Mouse (Mus musculus): ENCODE results near the gene Fdx1. TPM values are rescaled to one million over a fixed set of nuclear protein-coding genes. Genes with fewer than 3 reads are reported as not detected.

Fdx1 gene
- polyA plus RNA-seq, 1 experiment from 2014 or later, result 45.7 TPM

DNA sequence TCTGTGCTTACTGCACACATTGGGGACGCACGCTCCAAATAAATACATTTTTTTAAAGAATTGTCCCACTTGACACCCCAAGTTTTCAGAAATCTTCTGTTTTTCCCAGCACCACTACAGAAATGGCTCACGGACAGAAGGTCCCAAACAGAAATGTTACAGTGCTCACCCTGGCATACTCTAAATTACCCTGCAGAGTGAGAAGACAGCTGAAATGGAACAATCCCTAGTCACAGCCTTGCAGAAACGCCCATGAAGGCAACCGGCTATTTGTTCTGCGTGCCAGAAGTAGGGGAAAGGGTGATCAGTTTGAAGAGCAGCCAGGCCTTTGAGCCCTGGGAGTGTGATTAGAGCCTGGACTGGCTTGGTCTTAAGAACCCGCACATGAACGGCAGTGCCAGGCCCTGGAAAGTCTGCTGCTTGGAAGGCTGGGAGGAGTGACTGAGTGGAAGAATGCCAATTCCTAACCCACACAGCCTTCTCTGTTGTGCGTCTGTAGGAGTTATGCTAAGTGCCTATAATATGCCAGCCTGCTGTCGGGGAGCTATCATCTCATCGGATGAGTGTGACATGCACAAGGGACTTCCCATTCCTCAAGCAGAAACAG lies 22.2 kb upstream of the Fdx1 start:
- Histone ChIP-seq H3K27me3 (no peaks in the 10 kb centered on the region), H3K4me3 (no peak overlapping the region), H3K9ac (no peak overlapping the region), H3K9me3 (no peaks in the 10 kb centered on the region), H3K27ac (no peak overlapping the region), H3K4me2 (no peak overlapping the region), H3K4me1 (replicated peaks) (no peaks in the 10 kb centered on the region), H3K36me3 (no peaks in the 10 kb centered on the region)
- no peak for ATAC-seq (ENCODE audit: low FRiP score)
- WGBS, result 76% methylated on average over 11 of the region's 11 CpGs

DNA sequence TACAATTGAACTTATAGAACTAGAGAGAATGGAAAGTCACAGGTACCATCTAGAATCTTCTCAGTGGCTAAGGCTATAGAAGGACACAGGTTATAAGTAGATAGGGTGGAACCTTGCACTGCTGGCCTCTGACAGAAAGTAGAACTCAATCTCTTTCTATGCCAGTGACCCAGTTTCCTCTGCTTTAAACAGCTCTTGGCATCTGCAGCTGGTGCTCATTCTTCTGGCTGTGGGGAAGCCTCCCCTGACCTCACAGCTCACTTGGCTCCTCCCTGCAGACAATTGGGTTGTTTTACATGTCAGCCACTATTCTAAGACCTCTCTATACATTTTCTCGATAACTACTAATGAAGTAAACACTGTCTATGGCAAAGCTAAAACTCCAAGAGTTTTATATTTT lies 17.8 kb upstream of the Fdx1 start:
- 76% methylated on average over 1 of the region's 1 CpGs for WGBS
- Histone ChIP-seq H3K27me3 (no peaks in the 10 kb centered on the region), H3K4me1 (replicated peaks) (no peaks in the 10 kb centered on the region), H3K27ac (no peak overlapping the region), H3K4me2 (no peak overlapping the region), H3K9ac (no peak overlapping the region), H3K36me3 (no peaks in the 10 kb centered on the region), H3K4me3 (no peak overlapping the region), H3K9me3 (no peaks in the 10 kb centered on the region)
- ATAC-seq (ENCODE audit: low FRiP score), result no peak

DNA sequence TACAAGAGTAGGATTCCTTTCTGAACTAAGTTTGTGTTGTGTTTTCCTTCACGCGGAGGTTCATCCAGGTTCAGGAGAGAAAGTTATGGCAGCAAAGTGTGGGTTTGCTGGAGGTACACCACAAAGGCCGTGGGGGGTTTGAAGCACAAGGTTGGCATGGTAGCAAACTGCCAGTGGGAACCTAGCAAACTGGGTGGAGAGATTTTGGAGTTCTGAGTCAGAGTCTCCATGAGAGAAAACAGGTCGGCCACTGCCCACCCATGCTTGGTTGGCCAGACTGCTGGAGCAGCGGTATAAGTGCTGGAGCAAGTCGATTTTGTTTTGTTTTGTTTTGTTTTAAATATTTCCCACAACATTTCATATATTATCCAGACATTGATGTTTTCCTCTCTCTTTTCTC lies 15.9 kb upstream of the Fdx1 start:
- no peak for ATAC-seq (ENCODE audit: low FRiP score)
- WGBS, result 95% methylated on average over 6 of the region's 6 CpGs
- no peaks in the 10 kb centered on the region for H3K4me1 ChIP-seq (replicated peaks)

DNA sequence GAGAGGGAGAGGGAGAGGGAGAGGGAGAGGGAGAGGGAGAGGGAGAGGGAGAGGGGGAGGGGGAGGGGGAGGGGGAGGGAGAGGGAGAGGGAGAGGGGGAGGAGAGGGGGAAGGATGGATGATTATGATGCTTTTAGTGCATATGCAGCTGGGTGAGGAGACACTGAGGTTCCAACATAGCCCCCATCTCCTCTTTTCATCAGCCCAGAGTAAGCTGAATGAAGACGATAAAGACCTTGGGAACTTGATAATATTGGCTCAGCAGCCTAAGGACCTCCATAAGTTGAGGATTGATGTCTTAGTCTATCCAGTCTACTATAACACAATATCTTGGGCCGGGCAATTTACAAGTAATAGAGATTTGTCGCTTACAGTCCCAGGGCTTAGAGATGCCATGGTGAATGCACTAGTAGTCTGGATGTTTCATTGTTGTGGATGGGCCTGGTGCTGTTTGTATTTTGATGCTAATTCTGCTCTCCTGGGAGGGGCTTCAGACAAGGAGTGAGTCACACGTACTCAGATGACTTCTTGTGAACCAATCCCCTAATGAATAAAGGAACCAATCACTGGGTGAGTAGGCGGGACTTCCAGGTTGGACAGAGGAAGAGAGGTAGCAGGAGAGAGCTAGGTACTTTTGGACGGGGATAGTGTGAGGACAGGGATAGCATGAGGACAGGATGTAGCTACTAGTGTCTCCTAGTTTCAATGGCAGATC lies 15.3 kb upstream of the Fdx1 start:
- no peaks in the 10 kb centered on the region for H3K4me1 ChIP-seq (replicated peaks)
- no peak for ATAC-seq (ENCODE audit: low FRiP score)
- H3K4me3 ChIP-seq, result no peak overlapping the region
- WGBS, result 85% methylated on average over 6 of the region's 6 CpGs
- no peak overlapping the region for H3K9ac ChIP-seq
- H3K27ac ChIP-seq, result no peak overlapping the region
- H3K27me3 ChIP-seq, result no peaks in the 10 kb centered on the region
- no peaks in the 10 kb centered on the region for H3K9me3 ChIP-seq
- H3K4me2 ChIP-seq, result no peak overlapping the region
- no peaks in the 10 kb centered on the region for H3K36me3 ChIP-seq

More for the DNA sequence above, 15.9 kb upstream of the Fdx1 start:
- no peak overlapping the region for H3K9ac ChIP-seq
- H3K27me3 ChIP-seq, result no peaks in the 10 kb centered on the region
- H3K36me3 ChIP-seq, result no peaks in the 10 kb centered on the region
- no peak overlapping the region for H3K4me2 ChIP-seq
- H3K9me3 ChIP-seq, result no peaks in the 10 kb centered on the region
- no peak overlapping the region for H3K27ac ChIP-seq
- H3K4me3 ChIP-seq, result no peak overlapping the region

DNA sequence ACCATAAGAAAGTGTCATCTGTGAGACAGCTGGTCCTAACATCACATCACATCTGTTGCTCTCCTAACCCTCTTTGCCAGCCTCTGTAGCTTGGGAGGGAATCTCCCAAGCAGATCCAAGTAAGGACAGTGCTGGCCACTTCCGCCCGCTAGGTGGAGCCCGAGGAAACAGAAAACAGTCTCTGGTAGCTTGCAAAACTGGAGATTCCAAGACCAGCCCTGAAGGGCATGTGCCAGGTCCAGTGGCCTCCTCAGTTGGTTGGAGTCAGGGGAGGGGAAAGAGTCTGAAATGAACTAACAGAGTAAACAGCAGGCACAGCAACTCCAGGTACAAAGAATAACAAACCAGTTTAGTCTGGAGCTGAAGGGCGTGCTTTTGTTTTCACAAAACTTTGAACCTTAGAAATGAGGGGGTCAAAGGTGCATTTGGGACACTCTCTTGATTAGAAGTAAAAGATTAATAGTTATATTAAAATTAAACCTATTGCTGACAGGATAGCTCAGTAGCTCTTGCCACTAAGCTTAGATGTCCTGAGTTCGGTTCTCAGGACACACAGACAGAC lies 14.2 kb upstream of the Fdx1 start:
- H3K4me3 ChIP-seq, result no peak overlapping the region
- no peaks in the 10 kb centered on the region for H3K27me3 ChIP-seq
- H3K4me2 ChIP-seq, result no peak overlapping the region
- no peaks in the 10 kb centered on the region for H3K36me3 ChIP-seq
- no peaks in the 10 kb centered on the region for H3K9me3 ChIP-seq
- no peak overlapping the region for H3K9ac ChIP-seq
- no peak overlapping the region for H3K27ac ChIP-seq
- ATAC-seq (ENCODE audit: low FRiP score), result peak; percentile 65; the same call in 1 of the 2 replicates
- no peaks in the 10 kb centered on the region for H3K4me1 ChIP-seq (replicated peaks)
- 38% methylated on average over 5 of the region's 5 CpGs for WGBS

DNA sequence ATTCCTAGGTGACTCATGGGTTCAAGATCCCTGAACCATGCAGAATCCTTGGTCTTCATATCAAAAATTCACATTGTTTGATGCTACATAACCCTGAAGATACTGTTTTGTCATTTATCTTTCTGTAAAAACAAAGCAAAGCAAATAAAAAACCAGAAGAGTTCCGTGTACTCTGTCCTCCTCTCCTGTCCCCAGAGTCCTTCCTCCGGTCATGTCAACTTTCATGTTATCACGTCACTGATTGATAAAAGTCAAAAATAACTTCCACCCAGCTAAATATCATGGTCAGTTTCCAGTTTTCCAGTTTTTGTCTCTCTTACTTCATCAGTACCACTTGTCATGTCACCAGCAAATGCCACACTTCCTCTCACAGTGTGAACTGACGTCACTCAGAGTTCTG lies 11.5 kb upstream of the Fdx1 start:
- H3K27me3 ChIP-seq, result no peaks in the 10 kb centered on the region
- no peak overlapping the region for H3K4me2 ChIP-seq
- 88% methylated on average over 4 of the region's 4 CpGs for WGBS
- H3K9me3 ChIP-seq, result no peaks in the 10 kb centered on the region
- H3K27ac ChIP-seq, result no peak overlapping the region
- no peaks in the 10 kb centered on the region for H3K4me1 ChIP-seq (replicated peaks)
- no peak overlapping the region for H3K4me3 ChIP-seq
- no peak overlapping the region for H3K9ac ChIP-seq
- ATAC-seq (ENCODE audit: low FRiP score), result no peak
- H3K36me3 ChIP-seq, result no peaks in the 10 kb centered on the region

DNA sequence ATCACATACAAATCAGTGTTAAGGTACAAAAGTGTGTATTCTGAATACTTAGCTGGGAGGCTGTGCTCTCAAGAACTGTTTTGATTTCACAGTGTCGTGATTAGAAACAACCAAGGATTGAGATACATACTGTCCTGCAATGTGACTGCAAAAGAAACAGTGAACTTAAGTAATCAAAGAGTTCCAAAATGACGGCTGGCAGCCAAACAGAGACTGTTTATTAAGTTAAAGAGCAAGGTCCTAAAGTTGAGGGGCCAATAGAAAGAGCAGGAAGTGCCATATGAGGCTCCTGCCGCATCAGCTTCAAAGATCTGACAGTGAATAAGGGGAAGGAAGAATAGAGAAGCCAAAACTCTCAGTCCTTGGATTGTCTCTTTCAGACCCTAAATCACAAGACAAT lies 10.5 kb upstream of the Fdx1 start:
- Histone ChIP-seq H3K4me2 (no peak overlapping the region), H3K36me3 (no peaks in the 10 kb centered on the region), H3K27me3 (no peaks in the 10 kb centered on the region), H3K4me3 (no peak overlapping the region), H3K9ac (no peak overlapping the region), H3K27ac (no peak overlapping the region), H3K4me1 (replicated peaks) (no peaks in the 10 kb centered on the region), H3K9me3 (no peaks in the 10 kb centered on the region)
- WGBS, result 71% methylated on average over 3 of the region's 3 CpGs
- ATAC-seq (ENCODE audit: low FRiP score), result no peak

DNA sequence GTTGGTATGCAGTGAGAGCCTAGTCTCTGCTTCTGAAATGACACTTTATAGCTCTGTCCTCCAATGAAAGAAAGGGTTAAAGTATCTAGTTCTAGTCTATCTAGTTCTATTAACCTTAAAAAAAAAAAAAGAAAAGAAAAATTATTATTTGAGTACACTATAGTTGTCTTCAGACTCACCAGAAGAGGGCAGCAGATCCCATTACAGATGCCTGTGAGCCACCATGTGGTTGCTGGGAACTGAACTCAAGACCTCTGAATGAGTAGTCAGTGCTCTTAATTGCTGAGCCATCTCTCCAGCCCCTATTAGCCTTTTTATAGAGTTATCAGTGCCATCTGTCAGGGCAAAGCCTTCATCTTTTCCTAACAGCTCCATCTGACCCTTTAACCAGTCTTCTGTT lies 3.0 kb upstream of the Fdx1 start:
- Histone ChIP-seq H3K9ac (no peak overlapping the region), H3K4me3 (no peak overlapping the region), H3K4me2 (no peak overlapping the region), H3K27me3 (0 out of 2 replicates have a peak, but pooled peaks cover 8% of the 10 kb centered on the region), H3K9me3 (no peaks in the 10 kb centered on the region), H3K4me1 (replicated peaks) (peaks cover 13% of the 10 kb centered on the region), H3K27ac (no peak overlapping the region), H3K36me3 (no peaks in the 10 kb centered on the region)
- no peak for ATAC-seq (ENCODE audit: low FRiP score)

DNA sequence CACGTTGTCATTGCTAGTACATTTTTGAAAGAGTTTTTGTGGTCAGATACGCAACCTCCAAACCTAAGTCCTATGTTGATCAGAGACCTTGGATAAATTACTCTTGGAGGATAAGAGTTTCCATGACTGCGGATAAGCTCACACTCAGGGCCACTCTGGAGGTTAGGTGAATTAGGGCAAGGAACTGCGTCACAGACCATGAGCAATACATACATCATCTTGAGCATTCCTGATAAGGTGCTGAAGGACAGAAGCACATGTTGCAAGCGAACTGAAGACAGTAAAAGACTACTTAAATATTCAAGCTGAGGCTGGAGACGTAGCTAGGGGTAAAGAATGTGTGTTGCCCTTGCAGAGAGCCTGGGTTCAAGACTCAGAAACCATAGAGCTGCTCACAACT lies 754 bp upstream of the Fdx1 start:
- H3K4me3 ChIP-seq, result no peak overlapping the region
- no peaks in the 10 kb centered on the region for H3K36me3 ChIP-seq
- no peak overlapping the region for H3K9ac ChIP-seq
- H3K27ac ChIP-seq, result no peak overlapping the region
- no peak for ATAC-seq (ENCODE audit: low FRiP score)
- no peaks in the 10 kb centered on the region for H3K9me3 ChIP-seq
- H3K4me2 ChIP-seq, result no peak overlapping the region
- peaks cover 21% of the 10 kb centered on the region for H3K4me1 ChIP-seq (replicated peaks)
- 0 out of 2 replicates have a peak, but pooled peaks cover 8% of the 10 kb centered on the region for H3K27me3 ChIP-seq
- WGBS, result 74% methylated on average over 6 of the region's 6 CpGs

DNA sequence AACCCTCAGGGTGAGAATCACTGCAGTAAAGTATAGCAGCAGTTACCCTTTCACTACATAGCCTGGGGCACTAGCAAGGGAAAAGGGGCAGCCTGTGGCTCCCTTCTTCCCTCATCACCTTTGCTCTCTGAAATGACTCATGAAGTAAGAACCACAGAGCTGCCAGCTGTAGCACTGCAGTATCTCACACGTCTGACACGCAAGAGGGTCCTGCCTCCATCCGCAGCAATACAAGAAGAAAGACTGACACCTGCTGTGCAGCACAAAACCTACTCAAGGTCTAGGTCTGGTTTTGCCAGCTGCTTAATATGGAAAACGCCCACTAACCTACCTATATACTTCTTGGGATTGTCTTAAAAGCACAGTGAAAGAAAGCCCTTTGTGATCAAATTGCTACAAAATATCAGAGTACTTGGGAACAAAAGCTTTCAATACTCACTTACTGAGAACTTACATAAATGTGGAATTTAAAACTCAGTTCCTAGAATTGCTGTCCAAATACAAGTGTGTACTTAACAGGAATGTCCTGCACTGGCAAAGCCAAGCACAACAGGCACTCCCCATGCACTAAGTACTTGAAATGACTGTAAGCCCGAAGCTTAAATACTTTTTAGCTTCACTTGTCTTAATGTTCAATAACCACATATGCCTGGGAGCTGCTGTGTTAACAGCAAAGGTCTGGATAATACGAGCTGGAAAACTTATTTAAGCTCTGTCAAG lies 2.0 kb downstream of the Fdx1 start:
- Histone ChIP-seq H3K9me3 (no peaks in the 10 kb centered on the region), H3K4me2 (peak overlapping the region; percentile 57; the same call in 1 of the 2 replicates), H3K4me3 (no peak overlapping the region), H3K36me3 (peaks cover 3% of the 10 kb centered on the region), H3K27me3 (0 out of 2 replicates have a peak, but pooled peaks cover 8% of the 10 kb centered on the region), H3K4me1 (replicated peaks) (peaks cover 21% of the 10 kb centered on the region), H3K9ac (no peak overlapping the region; the same call in 1 of the 2 replicates), H3K27ac (no peak overlapping the region)
- WGBS, result 56% methylated on average over 6 of the region's 6 CpGs
- no peak for ATAC-seq (ENCODE audit: low FRiP score)

DNA sequence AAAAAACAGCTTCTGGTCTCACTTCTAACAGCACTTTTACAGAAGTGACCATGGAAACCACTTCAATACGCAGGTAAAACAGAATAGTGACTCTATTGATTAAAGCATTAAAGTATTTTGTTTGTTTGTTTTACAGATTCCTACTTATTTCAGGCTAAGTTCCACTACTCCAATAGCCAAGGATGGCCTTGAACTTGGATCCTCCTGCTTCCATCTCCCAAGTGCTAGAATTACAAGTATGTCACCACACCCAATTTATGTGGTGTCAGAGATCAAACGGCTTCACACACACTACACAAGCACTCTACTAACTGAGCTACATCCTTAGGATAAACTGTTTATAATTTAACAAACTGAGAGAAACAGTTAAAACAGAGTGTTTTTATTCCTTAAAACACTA lies 3.0 kb downstream of the Fdx1 start:
- H3K27ac ChIP-seq, result no peak overlapping the region
- 0 out of 2 replicates have a peak, but pooled peaks cover 8% of the 10 kb centered on the region for H3K27me3 ChIP-seq
- no peak for ATAC-seq (ENCODE audit: low FRiP score)
- H3K36me3 ChIP-seq, result peaks cover 10% of the 10 kb centered on the region
- H3K4me1 ChIP-seq (replicated peaks), result peaks cover 21% of the 10 kb centered on the region
- H3K4me3 ChIP-seq, result no peak overlapping the region
- WGBS, result 85% methylated on average over 2 of the region's 2 CpGs
- no peak overlapping the region for H3K9ac ChIP-seq
- H3K9me3 ChIP-seq, result no peaks in the 10 kb centered on the region
- no peak overlapping the region for H3K4me2 ChIP-seq

DNA sequence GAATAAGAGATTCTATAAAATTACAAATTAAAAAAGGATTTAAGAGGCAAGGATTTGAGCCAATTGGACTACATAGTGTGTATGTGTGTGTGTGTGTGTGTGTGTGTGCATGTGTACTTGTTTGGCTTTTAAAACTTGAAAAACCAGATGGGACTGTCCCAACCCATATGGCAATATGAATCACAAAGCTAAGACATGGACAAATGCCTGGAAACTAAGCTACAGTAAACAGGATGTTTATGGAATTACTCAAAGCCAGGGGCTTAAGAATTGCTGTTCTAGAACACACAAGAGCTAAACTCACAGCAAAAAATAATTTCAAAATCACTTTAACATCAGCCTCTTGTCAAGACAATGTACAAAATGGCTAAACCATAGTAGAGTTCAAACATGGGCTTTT lies 4.4 kb downstream of the Fdx1 start:
- Histone ChIP-seq H3K27ac (no peak overlapping the region), H3K27me3 (no peaks in the 10 kb centered on the region), H3K9me3 (no peaks in the 10 kb centered on the region), H3K4me3 (no peak overlapping the region), H3K4me2 (no peak overlapping the region), H3K4me1 (replicated peaks) (peaks cover 21% of the 10 kb centered on the region), H3K36me3 (peaks cover 20% of the 10 kb centered on the region), H3K9ac (no peak overlapping the region)
- no peak for ATAC-seq (ENCODE audit: low FRiP score)
